Mouse (Mus musculus) midbrain, postnatal 0 days (tissue): Measurements from ENCODE around the gene Chil5. TPM values are rescaled to one million over a fixed set of nuclear protein-coding genes. Genes with fewer than 3 reads are reported as not detected.

Experiments
- ATAC-seq: fragments of 200-750 bp; cut with Nextera tagmentation; 2 replicates; pipeline ENCODE4 v1.8.0; 2017; ENCODE audit warnings: moderate number of reproducible peaks, mild to moderate bottlenecking, moderate TSS enrichment, moderate library complexity; ENCODE audit not compliant: low FRiP score
- DNase-seq: peaks from one replicate; pipeline ENCODE4 v3.0.0-alpha.2; 2015; ENCODE audit warnings: low spot score
- H3K27ac ChIP-seq: fragments of 300-500 bp; sonication (generic); 2 replicates; pipeline ENCODE4 v1.5.1; 2014; ENCODE audit warnings: low read depth, mild to moderate bottlenecking, low read length, mixed read lengths
- H3K27me3 ChIP-seq: fragments of 300-500 bp; sonication (generic); 2 replicates; pipeline ENCODE4 v1.6.1; 2014; ENCODE audit warnings: low read length, control low read depth, mixed read lengths; ENCODE audit not compliant: insufficient read depth
- H3K36me3 ChIP-seq: fragments of 300-500 bp; sonication (generic); 2 replicates; pipeline ENCODE4 v1.6.1; 2014; ENCODE audit warnings: low read length, control low read depth, mixed read lengths; ENCODE audit not compliant: insufficient read depth
- H3K4me1 ChIP-seq: fragments of 300-500 bp; sonication (generic); 2 replicates; pipeline ENCODE4 v1.6.1; 2014; ENCODE audit warnings: mild to moderate bottlenecking, control low read depth, antibody characterized with exemption, low read length, mixed read lengths; ENCODE audit not compliant: insufficient read depth
- H3K4me2 ChIP-seq: fragments of 300-500 bp; sonication (generic); 2 replicates; pipeline ENCODE4 v1.6.1; 2014; ENCODE audit warnings: low read depth, mild to moderate bottlenecking, low read length, mixed read lengths; ENCODE audit not compliant: poor library complexity, severe bottlenecking
- H3K4me3 ChIP-seq: fragments of 300-500 bp; sonication (generic); 2 replicates; pipeline ENCODE4 v1.5.1; 2014; ENCODE audit warnings: low read depth, mild to moderate bottlenecking, low read length, moderate library complexity
- H3K9ac ChIP-seq: fragments of 300-500 bp; sonication (generic); replicated peaks from 2 replicates; pipeline ENCODE4 v1.6.1; 2014; ENCODE audit warnings: mild to moderate bottlenecking, low read length, moderate library complexity, mixed read lengths; ENCODE audit not compliant: poor library complexity, severe bottlenecking
- H3K9me3 ChIP-seq: fragments of 300-500 bp; sonication (generic); 2 replicates; pipeline ENCODE4 v1.6.1; 2016; ENCODE audit warnings: low read length, control low read depth
- CTCF ChIP-seq: IDR thresholded peaks from 2 replicates; pipeline ENCODE4 v1.5.1; 2016; ENCODE audit warnings: antibody characterized with exemption, mild to moderate bottlenecking
- WGBS: fragments of 180-500 bp; shearing (Covaris S2); extraction: QIAGEN DNeasy Blood & Tissue Kit; methylation state at CpG from one replicate; pipeline ENCODE4 v1.1.7; 2014; 5-methylcytosine and 5-hydroxymethylcytosine counted together
- polyA plus RNA-seq: library from polyadenylated mRNA; unstranded; fragments of >200 nt; fragmentation: Nextera tagmentation; extraction: Ambion mirVana; gene quantifications from 2 replicates; pipeline ENCODE4 v1.2.1, GENCODE M21; 2015
- total RNA-seq: library from RNA; depleted of rRNA; stranded (reverse); fragments of >200 nt; gene quantifications from 2 replicates; pipeline ENCODE4 v1.2.3, GENCODE M21; 2014; rRNA removed

The Chil5 gene
- total and polyA plus RNA-seq, 2 experiments from 2014 or later: not detected

DNA sequence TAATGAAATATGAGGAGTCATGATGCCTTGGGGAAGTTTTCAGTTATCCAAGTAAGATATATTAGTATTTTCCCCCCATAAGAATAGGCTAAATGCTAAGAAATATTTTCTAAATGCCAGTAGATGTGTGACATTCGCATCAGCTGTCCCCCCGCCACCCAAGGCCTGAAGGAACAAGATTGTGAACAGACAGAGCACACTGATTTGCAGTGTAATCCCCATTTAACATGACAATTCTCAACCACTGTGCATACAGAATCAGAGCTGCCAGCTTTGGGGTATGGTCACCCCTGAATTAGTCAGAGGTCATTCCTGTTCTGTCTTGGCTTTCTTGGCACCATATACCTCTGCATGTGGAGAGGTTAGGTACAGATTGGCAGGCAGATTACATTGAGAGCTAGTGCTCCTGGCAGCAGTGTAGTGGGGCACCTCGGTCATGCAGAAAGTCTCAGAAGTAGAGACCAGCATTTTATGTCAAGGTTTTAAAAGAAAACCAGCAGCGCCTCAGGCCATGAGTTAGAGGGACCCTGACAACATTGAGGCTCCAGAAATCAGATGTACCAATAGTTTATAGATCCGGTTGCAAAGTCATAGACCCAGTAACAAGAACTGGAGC is 60.7 kb downstream of the Chil5 start:
- ATAC-seq (no peak), DNase-seq (no peak)
- no peaks in the 10 kb centered on the region for H3K9me3 ChIP-seq
- H3K27ac ChIP-seq: no peak overlapping the region
- no peak for TF ChIP-seq CTCF
- H3K36me3 ChIP-seq: peaks cover 24% of the 10 kb centered on the region
- H3K27me3 ChIP-seq: no peaks in the 10 kb centered on the region
- H3K4me1 ChIP-seq: no peaks in the 10 kb centered on the region
- 80% methylated on average over 5 of the region's 5 CpGs for WGBS
- H3K9ac ChIP-seq: no peak overlapping the region
- no peak overlapping the region for H3K4me3 ChIP-seq
- no peak overlapping the region for H3K4me2 ChIP-seq

Other genes starting within 250 kb of the Chil5 start
- gene Rap1a, start 231.5 kb downstream of the Chil5 start, total RNA-seq: 27.1 and 32.2 TPM in 2 replicates
- 59.9 and 66.0 TPM in 2 replicates for gene Rap1a, start 231.5 kb downstream of the Chil5 start, polyA plus RNA-seq
- 0.66 and 0.77 TPM in 2 replicates for gene Adora3, start 162.0 kb downstream of the Chil5 start, total RNA-seq
- 0.20 and 0.30 TPM in 2 replicates for gene Adora3, start 162.0 kb downstream of the Chil5 start, polyA plus RNA-seq
- not detected in 2 replicates for gene Tmigd3, start 161.9 kb downstream of the Chil5 start, total RNA-seq
- gene Tmigd3, start 161.9 kb downstream of the Chil5 start, polyA plus RNA-seq: not detected in 2 replicates
- gene I830077J02Rik, start 100.2 kb downstream of the Chil5 start, total RNA-seq: 0.33 and 1.0 TPM in 2 replicates
- 0.25 and 0.40 TPM in 2 replicates for gene I830077J02Rik, start 100.2 kb downstream of the Chil5 start, polyA plus RNA-seq
- 56.4 and 65.1 TPM in 2 replicates for gene Wdr77, start 73.4 kb downstream of the Chil5 start, total RNA-seq
- 87.9 and 88.1 TPM in 2 replicates for gene Wdr77, start 73.4 kb downstream of the Chil5 start, polyA plus RNA-seq
- gene Atp5f1, start 72.7 kb downstream of the Chil5 start, total RNA-seq: 239 and 270 TPM in 2 replicates
- gene Atp5f1, start 72.7 kb downstream of the Chil5 start, polyA plus RNA-seq: 539 and 548 TPM in 2 replicates
- gene Ovgp1, start 59.1 kb downstream of the Chil5 start, total RNA-seq: 4.8 and 6.8 TPM in 2 replicates
- gene Ovgp1, start 59.1 kb downstream of the Chil5 start, polyA plus RNA-seq: 4.8 and 7.6 TPM in 2 replicates
- gene Pifo, start 18.2 kb downstream of the Chil5 start, total RNA-seq: 2.5 and 5.3 TPM in 2 replicates
- 5.6 and 7.3 TPM in 2 replicates for gene Pifo, start 18.2 kb downstream of the Chil5 start, polyA plus RNA-seq
- gene Chia1, start 80.4 kb upstream of the Chil5 start, total RNA-seq: 0.66 and 5.7 TPM in 2 replicates
- gene Chia1, start 80.4 kb upstream of the Chil5 start, polyA plus RNA-seq: 1.4 and 1.5 TPM in 2 replicates
- gene Chil3, start 134.8 kb upstream of the Chil5 start, total RNA-seq: not detected in 2 replicates
- gene Chil3, start 134.8 kb upstream of the Chil5 start, polyA plus RNA-seq: 0.38 TPM in 1 of 2 replicates, not detected in the other
- gene Chil4, start 186.7 kb upstream of the Chil5 start, total RNA-seq: not detected in 2 replicates
- gene Chil4, start 186.7 kb upstream of the Chil5 start, polyA plus RNA-seq: not detected in 2 replicates